Mouse (Mus musculus) splenic B cell, adult 2 months (primary cell): ENCODE results near the gene Traf2.
"Not testable (repeated sequence)": the region's sequence is repeated elsewhere in the genome, so short reads cannot be mapped to it uniquely, and the experiment has no call there.

ENCODE experiments used
- DNase-seq: peaks from one replicate; pipeline ENCODE4 v3.0.0-alpha.2; 2011; ENCODE audit warnings: low read depth, low spot score
- H3K27me3 ChIP-seq: 2 replicates; pipeline ENCODE4 v1.6.1; 2012; ENCODE audit warnings: mild to moderate bottlenecking, low read length, moderate library complexity, mixed read lengths; ENCODE audit not compliant: control insufficient read depth, poor library complexity, insufficient read depth, severe bottlenecking
- H3K36me3 ChIP-seq: 2 replicates; pipeline ENCODE4 v1.6.1; 2012; ENCODE audit warnings: mild to moderate bottlenecking, low read length, moderate library complexity, mixed read lengths; ENCODE audit not compliant: control insufficient read depth, poor library complexity, insufficient read depth, severe bottlenecking

Gene Traf2

DNA sequence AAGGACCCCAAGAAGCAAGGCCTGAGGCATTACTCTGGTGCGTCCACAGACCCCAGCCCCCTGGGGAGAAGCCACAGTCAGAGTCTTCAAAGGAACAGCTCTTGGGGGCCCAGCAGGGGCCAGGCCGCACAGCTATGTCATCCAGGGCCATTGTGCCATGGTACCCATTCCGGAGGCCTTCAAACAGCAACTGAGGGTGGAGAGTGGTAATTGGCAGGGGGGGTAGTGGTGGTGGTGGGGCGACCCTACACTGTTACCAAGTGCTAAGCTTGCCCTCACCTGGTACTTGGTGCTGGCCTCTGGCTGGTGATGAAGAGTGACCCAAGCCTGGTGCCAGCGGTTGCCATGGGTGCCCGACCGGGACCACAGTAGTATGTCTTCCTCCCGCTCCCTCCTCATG, 19.0 kb upstream of the Traf2 start:
- H3K36me3 ChIP-seq = no peaks in the 10 kb centered on the region; the same call in 1 of the 2 replicates
- DNase-seq = no peak
- H3K27me3 ChIP-seq = no peaks in the 10 kb centered on the region

- Histone ChIP-seq H3K36me3 (peaks cover 1% of the 10 kb centered on the region; the same call in 1 of the 2 replicates), H3K27me3 (no peaks in the 10 kb centered on the region)
- DNase-seq = no peak
Observed at GRCm38 (mm10) chr2:25561946-25562345, 15.2 kb upstream of the Traf2 start.

- Histone ChIP-seq H3K36me3 (peaks cover 1% of the 10 kb centered on the region; the same call in 1 of the 2 replicates), H3K27me3 (no peaks in the 10 kb centered on the region)
- DNase-seq = no peak
Observed at GRCm38 (mm10) chr2:25560551-25560950, 13.8 kb upstream of the Traf2 start.

GRCm38 (mm10) chr2:25558774-25559173, 12.0 kb upstream of the Traf2 start:
- DNase-seq = no peak
- Histone ChIP-seq H3K36me3 (peaks cover 1% of the 10 kb centered on the region; the same call in 1 of the 2 replicates), H3K27me3 (no peaks in the 10 kb centered on the region)

DNA sequence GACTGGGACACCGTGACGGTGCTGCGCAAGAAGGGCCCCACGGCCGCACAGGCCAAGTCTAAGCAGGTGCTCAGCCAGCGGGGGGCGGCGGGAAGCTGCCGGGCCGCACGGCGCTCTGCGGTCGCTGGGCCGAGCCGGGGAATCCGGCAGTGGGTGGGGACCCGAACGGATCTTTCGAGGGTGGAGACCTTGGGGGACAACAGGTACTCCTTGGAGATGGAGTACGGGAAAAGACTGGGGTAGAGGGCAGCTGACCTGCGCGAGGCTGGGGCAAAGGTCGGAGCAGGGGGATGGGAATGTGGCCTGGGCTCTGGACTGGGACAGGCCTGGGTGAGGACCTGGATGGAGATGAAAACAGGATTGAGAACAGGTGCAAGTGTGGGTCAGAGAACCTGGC, 11.2 kb upstream of the Traf2 start:
- H3K27me3 ChIP-seq = no peaks in the 10 kb centered on the region
- no peak for DNase-seq
- peaks cover 1% of the 10 kb centered on the region; the same call in 1 of the 2 replicates for H3K36me3 ChIP-seq

- Histone ChIP-seq H3K27me3 (no peaks in the 10 kb centered on the region), H3K36me3 (peaks cover 1% of the 10 kb centered on the region; the same call in 1 of the 2 replicates)
- DNase-seq = peak; percentile 92
Observed at GRCm38 (mm10) chr2:25557221-25557963, 10.7 kb upstream of the Traf2 start, which contains the start of gene Edf1. Gene Edf1, plus strand, starts transcription at chr2:25557847.

DNA sequence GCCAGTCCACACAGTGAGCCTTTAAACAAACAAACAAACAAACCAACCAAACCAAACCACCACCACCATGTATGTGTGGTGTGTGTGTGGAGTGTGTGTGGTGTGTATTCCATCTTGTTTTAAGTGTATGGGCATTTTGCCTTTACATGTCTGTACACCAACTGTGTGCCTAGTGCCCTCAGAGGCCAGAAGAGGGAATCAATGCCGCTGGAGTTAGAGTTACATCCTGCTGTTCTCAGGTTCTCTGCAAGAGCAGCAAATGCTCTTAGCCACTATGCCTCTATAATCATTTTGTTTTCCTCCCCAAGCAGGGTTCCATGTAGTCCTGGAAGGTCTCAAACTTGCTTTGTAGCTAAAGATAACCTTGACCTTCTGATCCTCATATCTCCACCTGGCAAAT, 9.6 kb upstream of the Traf2 start:
- no peaks in the 10 kb centered on the region for H3K27me3 ChIP-seq
- H3K36me3 ChIP-seq = peaks cover 1% of the 10 kb centered on the region; the same call in 1 of the 2 replicates
- DNase-seq = no peak

DNA sequence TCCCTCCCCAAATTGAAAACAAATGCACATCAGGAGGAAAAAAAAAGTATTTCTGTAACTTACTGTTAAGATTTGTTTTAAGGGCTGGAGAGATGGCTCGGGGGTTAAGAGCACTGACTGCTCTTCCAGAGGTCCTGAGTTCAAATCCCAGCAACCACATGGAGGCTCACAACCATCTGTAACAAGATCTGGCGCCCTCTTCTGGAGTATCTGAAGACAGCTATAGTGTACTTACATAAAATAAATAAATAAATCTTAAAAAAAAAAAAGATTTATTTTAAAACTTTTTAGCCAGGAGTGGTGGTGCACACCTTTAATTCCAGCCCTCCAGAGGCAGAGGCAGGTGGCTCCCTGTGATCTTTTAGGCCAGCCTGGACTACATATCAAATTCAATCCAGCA, 8.7 kb upstream of the Traf2 start:
- H3K36me3 ChIP-seq, DNase-seq, H3K27me3 ChIP-seq: not testable (repeated sequence)

DNA sequence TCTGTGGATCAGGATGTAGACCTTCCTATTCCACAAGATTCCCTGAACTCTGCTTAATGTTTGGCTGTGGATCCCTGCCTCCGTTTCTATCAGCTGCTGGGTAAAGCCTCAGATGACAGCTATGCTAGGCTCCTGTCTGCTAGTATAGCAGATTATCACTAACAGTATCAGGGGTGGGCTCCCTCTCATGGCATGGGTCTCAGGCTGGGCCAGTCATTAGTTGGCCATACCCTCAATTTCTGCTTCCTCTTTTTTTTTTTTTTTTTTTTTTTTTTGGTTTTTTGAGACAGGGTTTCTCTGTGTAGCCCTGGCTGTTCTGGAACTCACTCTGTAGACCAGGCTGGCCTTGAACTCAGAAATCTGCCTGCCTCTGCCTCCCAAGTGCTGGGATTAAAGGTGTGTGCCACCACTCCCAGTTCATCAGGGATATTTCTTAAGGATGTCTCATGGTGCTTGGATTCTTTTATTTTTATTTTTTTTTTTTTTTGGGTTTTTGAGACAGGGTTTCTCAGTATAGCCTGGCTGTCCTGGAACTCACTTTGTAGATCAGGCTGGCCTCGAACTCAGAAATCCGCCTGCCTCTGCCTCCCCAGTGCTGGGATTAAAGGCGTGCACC, 6.5 kb upstream of the Traf2 start:
- DNase-seq, H3K27me3 ChIP-seq, H3K36me3 ChIP-seq: not testable (repeated sequence)

DNA sequence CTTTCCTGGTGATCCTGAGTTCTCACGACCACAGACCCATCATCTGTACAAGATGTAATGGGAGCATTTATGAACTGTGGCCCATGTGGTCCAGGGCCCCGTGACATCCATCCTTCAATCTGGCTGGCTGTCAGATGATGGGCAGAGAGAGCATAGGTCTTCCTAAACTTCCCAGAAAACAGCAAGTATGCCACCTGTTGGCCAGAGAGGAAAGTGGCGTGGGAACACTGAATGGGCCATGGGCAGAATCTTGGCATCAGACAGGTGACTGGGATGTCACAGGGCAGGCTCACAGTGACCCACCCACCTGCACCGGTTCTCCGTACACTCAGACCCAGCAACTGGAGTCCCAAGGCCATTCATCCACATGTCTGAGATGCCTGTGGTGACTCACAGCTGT, 4.4 kb upstream of the Traf2 start:
- Histone ChIP-seq H3K36me3 (no peaks in the 10 kb centered on the region), H3K27me3 (no peaks in the 10 kb centered on the region)
- peak; percentile 69 for DNase-seq

DNA sequence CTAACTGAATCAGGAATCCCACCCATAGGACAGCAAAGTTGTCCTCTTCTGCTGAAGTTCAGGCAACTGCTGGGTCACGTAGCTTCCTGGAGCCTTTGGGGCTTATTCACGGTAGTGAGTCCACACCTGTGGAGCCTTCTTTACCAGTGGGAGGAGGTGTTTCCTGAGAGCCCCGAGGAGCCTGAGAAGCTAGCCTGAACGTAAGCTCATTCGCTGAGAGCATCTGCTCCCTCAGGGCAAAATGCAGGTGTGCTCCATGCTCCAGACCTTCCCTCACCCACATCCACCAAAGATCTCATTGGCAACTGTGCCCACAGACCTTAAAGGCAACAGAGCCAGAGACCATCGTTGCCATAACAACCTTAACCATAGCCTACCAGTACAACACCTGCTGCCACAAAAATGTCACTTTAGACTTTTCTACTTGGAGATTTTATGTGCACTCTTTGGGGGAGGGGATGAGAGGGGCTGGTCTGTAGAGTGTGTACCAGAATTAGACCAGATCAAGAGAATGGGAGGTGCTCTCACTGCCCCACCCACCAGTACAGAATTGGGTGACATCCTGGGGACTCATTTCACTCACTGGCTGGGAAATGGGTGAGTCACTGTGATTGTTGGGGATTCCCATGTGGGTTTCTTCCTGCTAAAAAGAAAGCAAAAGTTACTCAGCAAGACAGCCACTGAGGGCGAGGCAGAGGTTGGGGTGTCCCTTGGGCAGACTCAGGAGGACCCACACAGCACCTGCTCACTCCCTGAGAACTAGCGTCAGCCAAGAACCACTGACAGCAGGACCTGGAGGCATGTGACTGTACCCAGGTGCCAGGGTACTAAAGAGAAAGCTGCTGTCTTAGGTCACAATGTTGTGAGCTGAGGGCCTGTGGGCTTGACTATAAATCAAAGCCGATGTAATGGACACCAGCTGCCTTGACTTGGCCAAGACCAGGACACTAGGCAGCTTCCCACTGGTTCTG, 2.6 kb upstream of the Traf2 start:
- peak; percentile 86 for DNase-seq
- no peaks in the 10 kb centered on the region for H3K36me3 ChIP-seq
- no peaks in the 10 kb centered on the region for H3K27me3 ChIP-seq

GRCm38 (mm10) chr2:25545996-25546810, 537 bp downstream of the Traf2 start:
- DNase-seq = no peak
- H3K27me3 ChIP-seq = no peaks in the 10 kb centered on the region
- H3K36me3 ChIP-seq = no peaks in the 10 kb centered on the region

GRCm38 (mm10) chr2:25541644-25542367, 4.9 kb downstream of the Traf2 start:
- H3K36me3 ChIP-seq = peaks cover 1% of the 10 kb centered on the region; the same call in 1 of the 2 replicates
- no peaks in the 10 kb centered on the region for H3K27me3 ChIP-seq
- DNase-seq = no peak
